Mouse (Mus musculus) lung, adult 2 months (tissue): ENCODE measurements around the gene Tspan4. TPM values are rescaled to one million over a fixed set of nuclear protein-coding genes. Genes with fewer than 3 reads are reported as not detected.

Source experiments
- DNase-seq: peaks from one replicate; pipeline ENCODE4 v3.0.0; 2022
- H3K4me1 ChIP-seq: fragments of 200-500 bp; 2 replicates; pipeline ENCODE4 v1.6.1; 2011; ENCODE audit warnings: low read length; ENCODE audit not compliant: control insufficient read depth, insufficient read depth
- H3K4me3 ChIP-seq: fragments of 200-500 bp; replicated peaks from 2 replicates; pipeline ENCODE3; 2011; ENCODE audit warnings: low read depth, mild to moderate bottlenecking, control low read depth, low read length; ENCODE audit errors: extremely low read depth
- CTCF ChIP-seq: fragments of 200-500 bp; IDR thresholded peaks from 2 replicates; pipeline ENCODE4 v1.5.1; 2011; ENCODE audit warnings: mild to moderate bottlenecking, low read length, control low read depth; ENCODE audit not compliant: insufficient read depth
- POLR2A ChIP-seq: fragments of 200-500 bp; IDR thresholded peaks from 2 replicates; pipeline ENCODE4 v1.6.1; 2011; ENCODE audit warnings: low read depth, mild to moderate bottlenecking, control low read depth, low read length, borderline replicate concordance; ENCODE audit errors: extremely low read depth
- WGBS: fragments of 180-500 bp; shearing (Covaris S2); methylation state at CpG from one replicate; pipeline ENCODE4 v1.1.7; 2018; 5-methylcytosine and 5-hydroxymethylcytosine counted together
- polyA plus RNA-seq: library from polyadenylated mRNA; depleted of rRNA; stranded (reverse); fragments of >200 nt; gene quantifications from 2 replicates; pipeline ENCODE4 v1.2.3, GENCODE M21; 2012; rRNA removed

Tspan4 gene
- polyA plus RNA-seq = 91.1 and 150 TPM in 2 replicates

DNA sequence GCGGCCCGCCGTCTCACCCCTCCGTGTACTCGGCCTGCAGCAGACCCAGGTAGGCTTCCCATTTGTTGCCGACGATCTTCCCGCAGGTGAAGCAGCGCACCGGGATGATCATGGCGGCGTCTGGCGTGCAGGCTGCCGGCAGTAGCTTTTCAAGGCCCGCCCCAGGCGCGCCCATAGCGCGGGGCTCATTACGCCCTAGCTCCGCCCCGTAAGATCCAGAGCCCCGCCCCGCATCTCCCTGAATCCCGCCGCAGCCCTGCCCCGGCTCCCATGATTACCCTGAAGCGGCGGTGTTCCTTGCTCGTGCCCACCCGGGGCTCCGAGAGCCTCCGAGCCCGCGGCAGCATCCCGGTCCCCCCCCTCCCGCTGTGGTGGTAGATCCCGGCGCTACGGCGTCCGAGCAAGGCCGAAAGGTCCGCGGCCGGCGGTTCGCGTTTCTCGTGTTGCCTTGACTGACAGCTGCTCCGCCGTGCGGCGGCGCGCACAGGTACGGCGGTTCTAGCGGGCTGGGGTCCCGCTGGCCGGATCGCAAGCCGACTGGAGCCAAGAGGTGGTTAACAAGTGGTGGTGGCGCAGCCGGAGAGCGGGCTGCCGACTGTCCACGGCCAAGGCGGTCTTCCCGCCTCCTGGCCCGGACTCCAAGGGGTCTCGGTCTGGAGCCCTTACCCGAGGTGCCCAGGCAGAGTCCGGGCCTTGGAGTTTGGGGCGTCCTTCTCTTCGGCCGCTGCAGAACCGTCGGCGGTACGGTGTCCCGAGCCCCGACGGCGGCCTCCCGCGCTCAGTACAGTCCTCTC lies at the start of gene Tspan4, which contains the start of gene Polr2l:
TSS of gene Tspan4 (plus strand) at position 230 of the 794 bp plus-strand sequence.
TSS of gene Polr2l (minus strand) at position 122 of the 794 bp plus-strand sequence.
- TF ChIP-seq CTCF (no peak), POLR2A (peak; percentile 71; the same call in 1 of the 2 replicates)
- DNase-seq = peak; percentile 92
- under 1% methylated on average over 87 of the region's 87 CpGs for WGBS
- H3K4me3 ChIP-seq = peak within 1 kb of the TSS; percentile 66
- H3K4me1 ChIP-seq = peaks cover 14% of the 10 kb centered on the region; the same call in 1 of the 2 replicates

- Histone ChIP-seq H3K4me3 (no peak overlapping the region), H3K4me1 (no peaks in the 10 kb centered on the region; the same call in 1 of the 2 replicates)
- TF ChIP-seq CTCF (no peak), POLR2A (no peak)
- 82% methylated on average over 12 of the region's 12 CpGs for WGBS
- no peak for DNase-seq
Observed at GRCm38 (mm10) chr7:141426948-141427730, 47.9 kb upstream of the Tspan4 start.

DNA sequence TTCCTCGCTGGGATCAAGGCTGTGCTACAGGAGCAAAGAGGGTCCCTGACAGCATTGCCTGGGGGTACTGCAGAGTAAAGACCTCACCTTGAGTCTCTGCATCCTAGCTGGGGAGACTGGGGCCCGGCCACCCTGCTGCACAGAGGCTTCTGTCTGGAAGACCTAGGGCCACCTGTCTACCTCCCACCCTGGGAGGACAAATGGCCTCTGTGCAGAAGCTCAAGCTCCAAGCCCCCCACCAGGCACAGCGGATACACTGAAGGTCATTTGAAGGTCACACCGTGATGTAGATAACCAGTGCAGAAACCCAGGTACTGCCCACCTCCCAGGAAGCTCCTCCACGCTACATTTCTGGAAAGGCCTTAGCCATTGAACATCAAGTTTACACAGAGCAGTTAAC lies 46.3 kb upstream of the Tspan4 start:
- Histone ChIP-seq H3K4me1 (no peaks in the 10 kb centered on the region; the same call in 1 of the 2 replicates), H3K4me3 (no peak overlapping the region)
- DNase-seq = no peak
- TF ChIP-seq CTCF (no peak), POLR2A (no peak)
- whole genome bisulfite sequencing = 77% methylated on average over 5 of the region's 5 CpGs

GRCm38 (mm10) chr7:141429310-141429709 lies 45.7 kb upstream of the Tspan4 start, which contains the start of gene Cend1:
Gene Cend1, minus strand, starts transcription at chr7:141429491.
- WGBS = 14% methylated on average over 19 of the region's 19 CpGs
- DNase-seq = no peak
- Histone ChIP-seq H3K4me1 (no peaks in the 10 kb centered on the region; the same call in 1 of the 2 replicates), H3K4me3 (no peak within 1 kb of the TSS)
- TF ChIP-seq CTCF (no peak), POLR2A (no peak)

GRCm38 (mm10) chr7:141429840-141430584 lies 45.0 kb upstream of the Tspan4 start:
- 63% methylated on average over 9 of the region's 9 CpGs for WGBS

DNA sequence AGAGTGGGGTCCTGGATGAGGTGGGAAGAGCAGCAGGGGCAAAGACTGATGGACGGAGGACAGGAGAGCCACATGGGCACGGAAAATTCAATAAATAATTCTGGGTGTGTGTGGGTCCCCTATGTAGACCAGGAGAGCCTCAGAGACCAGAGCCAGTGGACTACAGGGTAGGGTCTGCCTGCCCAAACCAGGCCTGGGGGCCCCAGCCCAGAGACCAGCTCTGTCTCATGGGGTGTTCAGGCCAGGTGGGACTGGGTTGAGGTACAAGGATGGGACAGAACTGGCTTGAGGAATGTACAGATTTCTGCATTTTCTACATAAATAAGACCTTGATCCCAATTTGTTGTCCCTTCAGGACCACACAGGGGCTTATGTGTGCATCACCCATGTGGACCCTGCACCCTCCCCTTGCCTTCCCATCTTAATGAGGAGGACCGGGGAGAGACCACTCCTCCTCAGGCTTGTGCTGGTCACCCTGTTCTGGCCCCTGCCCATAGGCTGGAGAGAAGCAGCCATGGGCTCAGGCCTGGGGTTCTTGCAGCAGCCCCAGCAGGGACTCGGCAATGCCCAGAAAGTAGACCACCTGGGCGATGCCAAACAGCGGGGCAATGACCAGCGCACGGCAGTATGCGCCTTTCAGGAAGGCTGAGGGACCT lies 44.3 kb upstream of the Tspan4 start:
- 97% methylated on average over 9 of the region's 9 CpGs for WGBS

More at GRCm38 (mm10) chr7:141429840-141430584, 45.0 kb upstream of the Tspan4 start:
- Histone ChIP-seq H3K4me1 (peaks cover 5% of the 10 kb centered on the region), H3K4me3 (no peak overlapping the region)
- TF ChIP-seq CTCF (no peak), POLR2A (no peak)
- DNase-seq = no peak

DNA sequence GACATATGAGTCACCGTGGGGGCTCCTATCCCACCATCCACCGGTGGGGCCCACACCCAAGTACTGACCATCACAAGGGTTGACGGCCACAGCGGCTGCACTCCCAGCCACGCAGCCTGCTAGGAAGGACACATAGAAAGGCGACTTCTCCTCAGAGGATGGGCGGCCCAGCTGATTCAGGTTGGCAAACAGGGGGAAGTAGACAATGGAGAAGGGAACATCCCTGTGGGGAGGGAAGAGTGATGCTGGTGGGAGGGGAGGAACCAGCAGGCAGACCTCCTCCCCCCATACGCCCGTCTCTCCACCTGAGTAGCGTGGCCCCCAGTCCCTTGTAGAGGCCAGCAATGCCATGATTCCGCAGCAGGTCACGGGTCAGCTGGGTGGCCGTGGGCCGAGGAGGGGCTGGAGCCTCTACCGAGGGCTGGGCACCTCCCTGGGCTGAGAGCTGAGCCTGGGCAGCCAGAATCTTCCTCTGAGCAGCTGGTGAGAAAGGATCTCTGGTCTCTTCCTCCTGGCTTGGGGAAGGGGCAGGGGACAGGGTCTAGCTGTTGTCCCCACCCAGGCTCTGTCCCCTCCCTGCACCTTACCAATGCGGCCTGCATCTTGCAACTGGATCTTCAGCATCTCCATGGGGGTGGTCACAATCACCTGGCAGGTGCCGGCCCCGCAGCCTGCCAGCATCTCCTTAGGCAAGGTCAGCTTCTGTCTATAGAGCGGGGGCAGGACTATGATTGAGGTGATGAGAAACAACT lies 43.4 kb upstream of the Tspan4 start:
- no peak for TF ChIP-seq CTCF
- no peak for TF ChIP-seq POLR2A
- peaks cover 11% of the 10 kb centered on the region for H3K4me1 ChIP-seq
- H3K4me3 ChIP-seq = no peak overlapping the region
- WGBS = 91% methylated on average over 19 of the region's 19 CpGs
- no peak for DNase-seq

More for the DNA sequence above, 44.3 kb upstream of the Tspan4 start:
- TF ChIP-seq CTCF (no peak), POLR2A (no peak)
- H3K4me1 ChIP-seq = peaks cover 9% of the 10 kb centered on the region
- no peak overlapping the region for H3K4me3 ChIP-seq
- DNase-seq = no peak

DNA sequence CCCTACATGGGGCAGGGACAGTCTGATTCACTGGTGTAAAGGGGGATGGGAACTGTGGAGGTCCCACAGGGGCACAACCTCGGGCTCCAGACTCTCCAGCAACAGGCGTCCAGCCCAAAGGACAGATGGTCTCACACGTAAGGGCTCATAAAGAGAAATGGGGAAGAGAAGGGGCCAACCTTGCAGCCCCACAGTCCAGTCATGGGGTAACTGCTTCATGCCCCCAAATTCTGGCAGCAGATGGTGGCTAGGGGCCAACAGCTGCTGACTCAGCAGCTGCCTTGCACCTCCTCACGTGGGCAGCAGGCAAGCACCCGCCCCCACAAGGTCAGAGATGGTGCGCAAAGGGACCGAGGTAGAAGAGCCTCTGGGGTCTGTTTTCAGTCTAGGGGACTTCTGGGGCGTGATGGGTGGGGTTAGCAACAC lies 42.8 kb upstream of the Tspan4 start:
- H3K4me1 ChIP-seq = peaks cover 11% of the 10 kb centered on the region
- no peak for DNase-seq
- 79% methylated on average over 8 of the region's 8 CpGs for WGBS
- TF ChIP-seq CTCF (no peak), POLR2A (no peak)
- no peak overlapping the region for H3K4me3 ChIP-seq
